Mouse (Mus musculus): Measurements from ENCODE around the gene Slc17a7.
"Not testable (repeated sequence)": the region's sequence is repeated elsewhere in the genome, so short reads cannot be mapped to it uniquely, and the experiment has no call there.

The Slc17a7 gene

DNA sequence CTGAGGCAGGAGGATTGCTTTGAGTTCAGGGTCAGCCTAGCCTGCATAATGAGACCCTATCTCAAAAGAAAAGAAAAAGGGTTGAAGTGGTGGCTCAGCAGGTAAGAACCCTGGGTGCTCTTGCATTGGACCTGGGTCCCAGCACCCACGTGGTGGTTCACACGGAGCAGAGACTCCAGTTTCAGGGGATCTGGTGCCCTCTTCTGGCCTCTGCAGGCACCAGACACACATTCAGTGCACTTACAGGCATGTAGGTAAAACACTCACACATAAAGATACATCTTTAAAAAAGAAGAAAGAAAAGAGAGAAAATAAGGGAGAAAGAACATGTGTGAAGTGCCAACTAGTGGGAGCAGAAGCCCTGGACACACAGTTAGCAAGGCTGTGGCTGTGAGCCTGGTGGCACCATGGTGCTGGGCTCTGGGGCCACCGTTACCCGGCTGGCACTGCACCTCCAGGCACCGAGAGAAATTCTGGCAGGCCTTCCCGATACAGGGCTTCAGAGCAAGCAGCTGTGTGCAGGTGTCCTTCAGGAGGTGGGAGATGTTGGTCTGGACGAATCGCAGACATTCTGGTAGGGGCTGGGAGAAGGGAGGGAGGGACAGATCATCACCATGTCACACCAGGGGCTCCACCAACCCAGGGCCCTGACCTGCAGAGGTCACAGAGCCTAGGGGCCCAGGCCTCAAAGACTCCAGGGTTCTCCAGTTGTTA lies 30.1 kb upstream of the Slc17a7 start:
- no peak for DNase-seq

GRCm38 (mm10) chr7:45134544-45135026 lies 29.2 kb upstream of the Slc17a7 start:
- DNase-seq = no peak

DNA sequence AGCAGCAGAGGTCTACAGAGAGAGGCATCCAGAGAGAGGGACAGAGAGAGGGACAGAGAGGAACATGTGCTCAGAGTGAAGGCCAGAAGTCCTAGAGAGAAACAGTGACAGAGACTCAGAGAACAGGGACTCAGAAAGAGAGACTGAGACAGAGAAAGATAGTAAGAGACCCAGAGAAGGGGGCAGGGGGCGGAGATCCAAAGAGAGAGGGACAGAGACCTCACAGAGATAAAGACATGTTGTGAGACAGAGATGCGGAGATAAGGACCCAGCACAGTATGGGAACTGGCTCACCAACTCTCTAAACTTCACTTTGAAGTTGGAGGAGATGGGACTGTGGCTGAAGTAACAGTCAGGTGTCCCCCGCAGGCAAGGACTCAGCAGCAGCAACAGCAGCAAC lies 28.4 kb upstream of the Slc17a7 start:
- no peak for DNase-seq

DNA sequence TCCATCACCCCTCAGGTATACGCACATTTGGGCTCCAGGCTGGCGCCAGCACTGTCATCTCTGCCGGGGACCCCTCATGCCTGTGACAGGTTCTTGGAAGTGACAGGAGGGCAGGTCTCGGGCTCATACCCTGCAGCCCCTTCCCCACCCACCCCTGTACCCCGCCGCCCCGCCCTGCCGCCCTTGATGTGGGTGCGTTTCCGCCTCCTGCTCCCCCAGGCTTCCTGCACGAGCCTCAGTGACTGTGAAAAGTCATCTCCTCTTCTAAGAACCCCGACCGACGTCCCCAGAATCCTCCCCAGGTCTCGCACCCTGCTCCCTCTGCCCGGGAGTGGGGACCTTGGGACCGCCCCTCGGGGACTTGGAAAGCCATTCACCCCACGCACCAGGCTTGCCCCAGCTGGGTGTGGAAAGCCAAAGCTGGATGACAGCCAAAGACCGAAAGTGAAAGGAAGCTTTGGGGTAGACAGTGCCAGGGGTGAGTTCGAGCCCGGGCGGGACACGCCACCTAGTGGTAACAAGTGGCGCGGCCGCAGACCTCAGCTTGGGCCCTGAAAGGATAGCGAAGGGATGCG lies 27.7 kb upstream of the Slc17a7 start, which contains the start of the genes Gm45713 and Flt3l:
Gm45713 (minus strand) TSS at position 239 of the 575 bp plus-strand sequence.
Flt3l (minus strand) TSS at position 440 of the 575 bp plus-strand sequence.
- peak; percentile 89 for DNase-seq

GRCm38 (mm10) chr7:45137171-45138006 lies 26.4 kb upstream of the Slc17a7 start:
- no peak for DNase-seq

DNA sequence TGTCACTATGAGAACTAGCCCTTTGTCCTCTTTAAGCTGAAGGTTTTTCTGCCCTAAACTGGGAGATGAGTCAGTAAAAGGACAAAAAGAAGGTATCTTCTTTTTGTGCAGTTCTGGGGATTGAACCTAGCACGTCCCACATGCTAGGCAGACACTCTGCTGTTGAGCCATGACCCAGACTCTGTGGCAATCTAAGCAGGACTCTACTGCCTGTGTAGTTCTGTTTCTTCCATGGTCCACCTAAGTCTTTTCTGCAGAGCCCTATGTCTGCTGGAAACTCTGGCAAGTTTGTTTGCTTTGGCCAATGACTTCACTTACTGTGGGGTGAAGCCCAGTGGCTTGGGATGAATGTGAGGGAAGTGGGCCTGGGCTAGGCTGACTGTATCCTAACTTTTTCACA lies 25.3 kb upstream of the Slc17a7 start:
- no peak for DNase-seq

GRCm38 (mm10) chr7:45139904-45140723 lies 23.6 kb upstream of the Slc17a7 start:
- no peak for DNase-seq

DNA sequence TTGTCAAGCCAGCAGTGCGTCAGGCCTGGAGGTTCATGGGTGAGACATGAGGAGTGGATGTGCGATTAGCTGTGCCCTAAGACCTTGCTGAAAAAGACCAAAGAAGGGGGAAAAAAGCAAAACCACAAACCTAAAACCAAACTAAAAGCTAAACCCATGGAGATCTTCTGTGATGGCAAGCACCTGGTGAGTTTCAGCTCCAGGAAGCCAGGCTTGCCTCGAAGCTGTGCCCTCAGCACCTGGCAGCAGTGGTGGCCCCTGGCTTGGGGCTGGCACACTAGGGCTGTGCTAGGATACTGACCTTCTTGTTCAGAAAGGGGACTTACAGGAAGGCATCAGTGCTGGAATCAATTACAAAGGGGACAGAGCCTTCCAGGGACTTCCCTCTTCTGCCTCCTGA lies 22.4 kb upstream of the Slc17a7 start:
- DNase-seq = no peak

DNA sequence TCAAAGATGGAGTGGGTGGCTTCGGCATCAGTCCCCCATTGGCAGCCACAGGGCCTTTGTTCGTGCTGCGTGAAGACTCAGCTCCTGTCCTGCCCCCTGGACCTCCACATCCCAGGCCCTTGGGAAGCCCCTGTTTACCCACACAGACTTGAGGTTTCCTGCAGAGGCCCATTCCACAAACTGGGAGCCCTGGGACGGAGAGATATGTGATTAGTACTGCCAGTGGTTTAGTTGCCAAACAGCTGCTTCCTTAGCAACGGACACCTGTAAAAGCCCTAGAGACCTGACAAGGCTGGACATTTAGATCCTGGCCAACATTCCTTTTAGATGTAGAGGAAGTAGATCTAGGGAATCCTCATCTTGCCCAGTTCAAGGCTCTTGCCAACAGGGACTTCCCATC lies 21.8 kb upstream of the Slc17a7 start:
- DNase-seq = no peak

DNA sequence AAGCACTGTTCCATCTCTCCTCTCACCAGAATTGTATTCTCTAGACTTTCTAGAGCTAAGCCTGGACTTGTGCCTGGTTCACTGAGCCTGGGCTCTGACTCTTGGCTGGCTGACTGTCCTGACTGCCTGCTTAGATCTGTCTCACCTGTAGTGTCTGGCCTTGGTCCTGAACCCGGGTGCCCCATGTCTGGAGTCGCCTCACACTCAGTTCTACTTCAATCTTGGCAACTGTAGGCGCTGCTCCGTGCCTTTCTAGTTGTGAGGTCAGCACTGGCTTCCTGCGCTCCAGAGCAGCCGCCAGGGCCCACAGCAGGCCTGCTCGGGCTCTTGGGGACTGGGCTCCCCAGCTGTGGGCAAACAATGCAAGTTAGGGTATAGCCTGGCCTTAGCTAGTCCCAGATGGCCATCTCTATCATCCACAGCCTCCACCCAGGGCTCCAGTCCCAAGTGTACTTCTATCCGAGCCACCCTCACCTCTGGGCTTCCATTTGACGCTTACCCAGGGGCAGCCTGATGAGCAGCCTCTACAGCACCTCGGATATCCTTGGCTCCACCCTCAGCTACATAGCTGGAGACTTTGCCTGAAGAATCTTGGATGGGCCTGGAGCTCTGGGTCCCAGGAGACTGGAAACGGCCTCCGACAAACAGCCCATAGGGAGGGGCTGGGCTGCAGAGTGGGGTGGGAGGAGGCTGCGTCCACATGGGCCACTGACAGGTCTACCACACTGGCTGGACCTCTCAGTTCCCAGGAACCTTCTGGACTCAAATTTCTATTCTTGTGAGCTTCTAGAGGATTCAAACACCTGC lies 19.2 kb upstream of the Slc17a7 start:
- DNase-seq = no peak

DNA sequence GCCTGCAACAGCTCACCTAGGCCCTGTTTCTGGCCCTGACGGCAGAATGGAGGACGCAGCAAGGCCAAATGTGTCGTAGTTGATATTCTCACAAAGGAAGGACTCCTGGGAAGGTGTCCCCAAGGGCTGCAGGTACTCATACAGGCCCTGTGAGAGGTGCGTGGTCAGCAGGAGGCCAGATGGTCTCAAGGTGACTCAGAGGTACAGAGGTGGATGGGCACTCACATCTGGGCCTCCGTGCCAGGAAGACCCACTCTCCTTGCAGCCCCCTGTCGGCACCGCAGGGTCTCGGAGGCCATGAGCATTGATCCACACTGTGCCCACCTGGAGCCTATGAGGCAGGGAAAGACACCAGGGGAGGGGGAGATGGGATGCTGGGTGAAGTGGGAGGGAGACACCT lies 18.3 kb upstream of the Slc17a7 start:
- DNase-seq = no peak

DNA sequence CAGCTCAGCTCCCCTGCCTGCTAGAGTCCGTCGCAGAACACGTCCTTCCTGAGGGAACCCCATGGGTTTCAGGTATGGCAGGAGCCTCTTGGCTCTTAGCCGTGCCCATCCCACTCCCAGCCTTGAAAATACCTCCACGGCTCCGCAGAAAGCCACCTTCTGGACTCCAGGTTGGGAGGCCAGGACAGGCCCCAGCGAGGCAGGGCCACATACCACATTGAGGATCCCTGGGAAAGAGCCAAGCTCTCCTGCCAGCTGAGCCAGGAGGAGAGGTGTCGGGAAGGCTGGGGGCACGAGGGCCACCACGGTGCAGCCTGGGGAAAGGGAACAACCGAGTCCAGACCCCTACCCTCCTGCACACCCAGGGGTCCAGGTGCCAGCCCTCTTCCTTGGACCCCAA lies 16.5 kb upstream of the Slc17a7 start:
- peak; percentile 62 for DNase-seq

DNA sequence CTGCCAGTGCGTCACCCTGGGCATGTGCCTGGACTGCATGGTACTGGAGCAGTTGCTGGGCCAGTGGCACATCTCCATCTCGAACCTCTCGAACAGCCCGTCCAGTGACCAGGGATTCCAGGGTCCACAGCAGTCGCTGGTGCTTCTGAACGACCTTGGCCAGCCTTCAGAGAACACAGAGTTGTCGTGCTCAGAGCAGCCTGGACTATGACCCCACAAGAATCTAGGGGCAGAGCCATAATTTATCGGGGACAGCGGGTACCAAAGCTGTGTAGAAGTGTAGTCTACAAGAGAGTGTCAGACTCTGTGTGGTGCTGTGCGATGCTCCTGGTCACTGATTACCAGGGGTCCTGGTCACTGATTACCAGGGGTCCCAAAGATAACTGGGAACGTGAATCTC lies 15.8 kb upstream of the Slc17a7 start:
- DNase-seq = peak; percentile 66

GRCm38 (mm10) chr7:45148534-45149098 lies 15.1 kb upstream of the Slc17a7 start:
- no peak for DNase-seq

- no peak for DNase-seq
Observed at GRCm38 (mm10) chr7:45149545-45149944, 14.2 kb upstream of the Slc17a7 start.

GRCm38 (mm10) chr7:45150321-45150720 lies 13.4 kb upstream of the Slc17a7 start:
- no peak for DNase-seq

DNA sequence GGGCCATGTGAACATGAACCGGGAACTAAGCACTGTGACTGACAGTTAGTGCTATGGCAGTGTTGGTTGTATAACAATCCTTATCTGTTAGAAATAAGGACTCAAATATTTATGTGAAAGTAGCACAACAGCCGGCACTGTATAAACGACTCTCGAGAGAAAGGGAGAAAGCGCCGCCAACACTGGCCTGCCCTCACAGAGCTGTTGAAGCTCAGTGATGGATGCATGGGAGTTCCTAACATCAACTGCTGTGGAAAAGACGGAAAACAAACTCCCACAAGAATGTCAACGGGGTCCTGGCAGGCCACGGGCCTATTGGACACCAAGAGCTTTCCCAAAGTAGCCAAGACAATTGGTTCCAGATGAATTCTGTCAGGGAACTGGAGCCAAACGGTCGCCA lies 12.4 kb upstream of the Slc17a7 start:
- DNase-seq = peak; percentile 59

DNA sequence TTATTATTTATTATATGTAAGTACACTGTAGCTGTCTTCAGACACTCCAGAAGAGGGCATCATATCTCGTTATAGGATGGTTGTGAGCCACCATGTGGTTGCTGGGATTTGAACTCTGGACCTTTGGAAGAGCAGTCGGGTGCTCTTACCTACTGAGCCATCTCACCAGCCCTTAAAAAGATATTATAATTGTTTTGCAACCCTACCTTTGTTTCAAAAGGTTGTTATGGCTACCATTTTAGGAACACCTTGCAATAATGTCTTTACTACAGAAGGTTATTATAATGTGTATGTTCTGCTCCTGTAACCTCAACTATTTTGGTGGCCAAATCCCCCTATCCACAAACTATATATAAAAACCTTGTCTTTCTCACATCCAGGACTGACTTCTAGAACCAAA lies 10.7 kb upstream of the Slc17a7 start:
- DNase-seq = not testable (repeated sequence)

- DNase-seq = no peak
Observed at GRCm38 (mm10) chr7:45153586-45153985, 10.2 kb upstream of the Slc17a7 start.

DNA sequence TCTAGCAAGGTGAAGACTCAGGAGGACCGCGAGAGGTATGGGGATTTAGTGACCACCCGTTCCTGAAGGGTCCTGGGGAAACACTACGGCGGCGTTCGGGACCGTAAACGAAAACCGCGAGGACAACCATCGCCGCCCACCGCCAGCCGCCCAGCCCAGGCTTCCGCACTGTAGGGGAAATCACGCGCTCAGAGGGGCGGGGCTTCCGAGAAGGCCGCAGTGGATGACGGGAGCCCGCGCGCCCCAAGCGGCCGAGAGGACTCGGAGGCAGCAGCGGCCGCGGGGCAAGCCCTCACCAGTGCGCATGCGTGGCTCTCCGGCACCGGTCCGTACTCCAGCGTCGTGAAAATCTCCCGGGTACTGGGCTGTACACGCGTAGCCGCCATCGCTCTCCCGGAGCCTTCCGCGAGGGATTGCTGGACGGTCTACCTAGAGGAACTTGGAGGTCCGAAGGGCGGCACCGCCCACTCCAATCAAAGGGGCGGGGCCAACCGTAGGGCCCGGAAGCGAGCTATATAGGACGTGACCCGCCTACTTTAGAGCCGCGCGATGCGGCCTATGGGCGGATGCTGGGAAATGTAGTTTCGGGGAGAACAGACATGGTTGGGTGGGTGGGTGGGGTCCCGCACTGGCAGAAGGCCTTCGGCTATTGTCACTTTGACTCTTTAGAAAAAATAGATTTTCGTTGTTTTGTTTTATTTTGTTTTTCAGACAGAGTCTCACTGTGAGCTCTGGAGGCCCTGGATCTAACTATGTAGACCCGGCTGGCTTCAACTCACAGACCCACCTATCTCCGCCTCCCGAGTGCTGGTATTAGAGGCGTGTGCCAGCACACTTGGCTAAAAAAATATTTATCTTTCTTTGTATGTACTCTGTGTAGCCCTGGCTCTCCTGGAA lies 9.4 kb upstream of the Slc17a7 start, which contains the start of the genes Pih1d1 and Aldh16a1:
Pih1d1 (plus strand) TSS at position 208 of the 897 bp plus-strand sequence.
Aldh16a1 (minus strand) TSS at position 489 of the 897 bp plus-strand sequence.
- DNase-seq = peak; percentile 97

Data from kidney, adult 11 months (tissue).